21 mouse cellular contexts compared by ENCODE assay signal in the genomic region with DNA sequence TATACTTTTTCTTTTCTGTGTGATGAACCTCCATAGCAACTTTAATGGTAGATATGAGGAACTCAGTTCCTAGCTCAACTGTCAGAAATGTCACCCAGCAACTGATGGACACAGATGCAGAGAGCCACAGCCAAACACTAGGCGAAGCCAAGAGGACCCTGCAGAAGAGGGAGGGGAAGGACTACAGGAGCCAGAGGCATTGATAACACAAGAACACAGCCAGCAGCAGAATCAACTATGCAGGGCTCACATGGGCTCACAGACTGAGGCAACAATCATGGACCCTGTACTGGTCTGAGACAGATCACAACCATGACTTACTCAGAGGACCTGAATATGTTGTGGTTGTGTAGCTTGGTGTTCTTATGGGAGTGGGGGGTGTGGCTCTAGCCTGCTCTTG. TPM values are rescaled to one million over a fixed set of nuclear protein-coding genes. Genes with fewer than 3 reads are reported as not detected.
DNase-seq lines count a peak whose midpoint lies in the region; ATAC-seq lines count a peak whose summit lies in the region.
"Had no signal": no experiment of that assay in that cellular context is flagged by ENCODE, and none has a peak within 500 bp of the region (broad histone marks: within the 10 kb centered on the region; RNA-seq: fewer than 3 reads in every experiment).

No protein-coding gene starts in this region.

- 34% methylated on average over 1 of the region's 1 CpGs for WGBS in heart, embryonic 13.5 days
- WGBS in heart, embryonic 16.5 days = 30% methylated on average over 1 of the region's 1 CpGs

- peak overlapping the region; percentile 50 for H3K9ac ChIP-seq in heart, embryonic 13.5 days
- H3K9ac ChIP-seq in heart, embryonic 16.5 days (ENCODE audit: low read length) = no peak overlapping the region
- H3K9ac ChIP-seq: embryonic facial prominence, embryonic 13.5 days; forebrain, embryonic 12.5 days; hindbrain, embryonic 14.5 days; intestine, embryonic 15.5 days had no signal

- no peak overlapping the region for H3K4me3 ChIP-seq in heart, embryonic 13.5 days
- no peak overlapping the region for H3K4me3 ChIP-seq in heart, embryonic 16.5 days (ENCODE audit: low read length)
- H3K4me3 ChIP-seq: embryonic facial prominence, embryonic 13.5 days; forebrain, embryonic 12.5 days; hindbrain, embryonic 10.5 days; intestine, embryonic 15.5 days had no signal

- peaks cover 13% of the 10 kb centered on the region for H3K4me1 ChIP-seq in heart, embryonic 13.5 days
- peaks cover 6% of the 10 kb centered on the region for H3K4me1 ChIP-seq in heart, embryonic 16.5 days (ENCODE audit: control insufficient read depth, insufficient read depth, low read length)
- H3K4me1 ChIP-seq: forebrain, embryonic 12.5 days; hindbrain, embryonic 10.5 days; intestine, embryonic 15.5 days had no signal

- peaks cover 6% of the 10 kb centered on the region for H3K36me3 ChIP-seq in heart, embryonic 13.5 days
- H3K36me3 ChIP-seq in heart, embryonic 16.5 days (ENCODE audit: control insufficient read depth, insufficient read depth) = peaks cover 4% of the 10 kb centered on the region
- H3K36me3 ChIP-seq: forebrain, embryonic 12.5 days; intestine, embryonic 15.5 days had no signal

- H3K9me3 ChIP-seq in heart, embryonic 13.5 days = no peaks in the 10 kb centered on the region
- no peaks in the 10 kb centered on the region for H3K9me3 ChIP-seq in heart, embryonic 16.5 days (replicated peaks; ENCODE audit: control insufficient read depth, low read length)
- H3K9me3 ChIP-seq: embryonic facial prominence, embryonic 13.5 days; forebrain, embryonic 12.5 days; hindbrain, embryonic 10.5 days; intestine, embryonic 15.5 days had no signal

- intact Hi-C loops in heart, postnatal 36 days (cut with DNase I) = loop anchor here (5.0 kb wide), 1 partner anchor 128 kb away; no protein-coding TSS in a partner anchor

- ATAC-seq in heart, embryonic 13.5 days (ENCODE audit: extremely low read depth, insufficient number of reproducible peaks, low FRiP score, low TSS enrichment) = no peak; the same call in 1 of the 2 replicates
- peak; percentile 60 for ATAC-seq in heart, embryonic 16.5 days (replicated peaks; ENCODE audit: extremely low read depth, insufficient read depth, low FRiP score)
- no peak for ATAC-seq in megakaryocyte progenitor cell, adult 5-6 weeks (replicated peaks; ENCODE audit: poor library complexity)
- ATAC-seq: activated CD4-positive, CD25-positive, alpha-beta regulatory T cell, adult 4 months; forebrain, embryonic 16.5 days; intestine, embryonic 15.5 days; Patski had no signal

- peak; percentile 93 for DNase-seq in heart, adult 11 months
- DNase-seq in heart, postnatal 36 days = no peak
- DNase-seq in heart, adult 9 months (ENCODE audit: low spot score in 2 of 2) = no peak
- DNase-seq in right cerebral cortex, adult 18-20 months = no peak
- DNase-seq: adrenal gland, postnatal 14 days; cerebellum, adult 11-12 months; cerebellum, adult 9-10 months; cerebellum, postnatal 25 days; gastrocnemius, postnatal 36 days; kidney, adult 18-20 months had no signal

- no peak overlapping the region for H3K27ac ChIP-seq in heart, embryonic 13.5 days (replicated peaks)
- no peak overlapping the region for H3K27ac ChIP-seq in heart, embryonic 16.5 days (ENCODE audit: low read length)
- H3K27ac ChIP-seq: embryonic facial prominence, embryonic 13.5 days; forebrain, embryonic 12.5 days; hindbrain, embryonic 10.5 days; hindbrain, embryonic 14.5 days; intestine, embryonic 15.5 days had no signal

- H3K27me3 ChIP-seq in heart, embryonic 13.5 days (replicated peaks) = no peaks in the 10 kb centered on the region
- no peaks in the 10 kb centered on the region for H3K27me3 ChIP-seq in heart, embryonic 16.5 days (ENCODE audit: control insufficient read depth, insufficient read depth, low read length)
- H3K27me3 ChIP-seq: embryonic facial prominence, embryonic 13.5 days; forebrain, embryonic 12.5 days; intestine, embryonic 15.5 days; Patski had no signal

- no peak overlapping the region for H3K4me2 ChIP-seq in heart, embryonic 13.5 days
- H3K4me2 ChIP-seq in heart, embryonic 16.5 days (ENCODE audit: low read depth, low read length) = no peak overlapping the region
- H3K4me2 ChIP-seq: embryonic facial prominence, embryonic 13.5 days; forebrain, embryonic 12.5 days; hindbrain, embryonic 14.5 days; intestine, embryonic 15.5 days had no signal

RNA-seq across cellular contexts. Expression of a gene that starts 56.1 kb away (rescaled TPM):
- 10 to 100 TPM; 53.8 to 62.2 TPM for total RNA-seq in heart, postnatal 36 days (2021)
- 50.7 and 57.8 TPM in 2 replicates for polyA plus RNA-seq in heart, embryonic 13.5 days (2015; fragmentation: Nextera tagmentation; extraction: Ambion mirVana)
- polyA plus RNA-seq in heart, embryonic 16.5 days (2015; fragmentation: Nextera tagmentation; extraction: Ambion mirVana) = 53.4 and 61.9 TPM in 2 replicates
- 40.3 and 43.1 TPM in 2 replicates for total RNA-seq in megakaryocyte progenitor cell, adult 5-6 weeks (2015)
- 96.0 and 124 TPM in 2 replicates for total RNA-seq in megakaryocyte progenitor cell, adult 5-6 weeks (2017)
